Mouse (Mus musculus) embryonic facial prominence, embryonic 14.5 days (tissue): Measurements from ENCODE around the gene Rnft2. TPM values are rescaled to one million over a fixed set of nuclear protein-coding genes. Genes with fewer than 3 reads are reported as not detected.
A peak's percentile ranks its signal among the peaks of the same experiment; 100 is the strongest.

Experiments
- ATAC-seq: fragments of 200-750 bp; cut with Nextera tagmentation; 2 replicates; pipeline ENCODE4 v1.8.0; 2017; ENCODE audit warnings: low read depth, moderate number of reproducible peaks, moderate TSS enrichment
- DNase-seq: peaks from one replicate; pipeline ENCODE4 v3.0.0-alpha.2; 2015; ENCODE audit warnings: low spot score
- H3K27ac ChIP-seq: fragments of 300-500 bp; sonication (generic); replicated peaks from 2 replicates; pipeline ENCODE4 v1.5.1; 2014; ENCODE audit warnings: low read depth, mild to moderate bottlenecking, low read length, moderate library complexity
- H3K27me3 ChIP-seq: fragments of 300-500 bp; sonication (generic); replicated peaks from 2 replicates; pipeline ENCODE4 v1.6.1; 2014; ENCODE audit warnings: low read length; ENCODE audit not compliant: control insufficient read depth, insufficient read depth
- H3K36me3 ChIP-seq: fragments of 300-500 bp; sonication (generic); 2 replicates; pipeline ENCODE4 v1.6.1; 2014; ENCODE audit warnings: low read length, mixed read lengths; ENCODE audit not compliant: control insufficient read depth, insufficient read depth
- H3K4me1 ChIP-seq: fragments of 300-500 bp; sonication (generic); 2 replicates; pipeline ENCODE4 v1.6.1; 2014; ENCODE audit warnings: antibody characterized with exemption, low read length; ENCODE audit not compliant: control insufficient read depth, insufficient read depth
- H3K4me2 ChIP-seq: fragments of 300-500 bp; sonication (generic); 2 replicates; pipeline ENCODE4 v1.6.1; 2014; ENCODE audit warnings: low read depth, mild to moderate bottlenecking, low read length, moderate library complexity, mixed read lengths
- H3K4me3 ChIP-seq: fragments of 300-500 bp; sonication (generic); 2 replicates; pipeline ENCODE4 v1.5.1; 2014; ENCODE audit warnings: low read depth, mild to moderate bottlenecking, low read length
- H3K9ac ChIP-seq: fragments of 300-500 bp; sonication (generic); 2 replicates; pipeline ENCODE4 v1.6.1; 2014; ENCODE audit warnings: low read depth, mild to moderate bottlenecking, low read length, moderate library complexity, mixed read lengths
- H3K9me3 ChIP-seq: fragments of 300-500 bp; sonication (generic); 2 replicates; pipeline ENCODE4 v1.6.1; 2016; ENCODE audit warnings: low read length; ENCODE audit not compliant: control insufficient read depth
- WGBS: fragments of 180-500 bp; shearing (Covaris S2); extraction: QIAGEN DNeasy Blood & Tissue Kit; methylation state at CpG from one replicate; pipeline ENCODE4 v1.1.7; 2014; 5-methylcytosine and 5-hydroxymethylcytosine counted together
- polyA plus RNA-seq: library from polyadenylated mRNA; unstranded; fragments of >200 nt; fragmentation: Nextera tagmentation; extraction: Ambion mirVana; gene quantifications from 2 replicates; pipeline ENCODE4 v1.2.1, GENCODE M21; 2014

The Rnft2 gene
- polyA plus RNA-seq, 1 experiment from 2014 or later: 2.8 TPM

- peaks cover 61% of the 10 kb centered on the region for H3K36me3 ChIP-seq
- 86% methylated on average over 10 of the region's 10 CpGs for WGBS
- H3K27me3 ChIP-seq: no peaks in the 10 kb centered on the region
- no peak overlapping the region for H3K27ac ChIP-seq
- H3K4me2 ChIP-seq: no peak overlapping the region
- H3K4me1 ChIP-seq: no peaks in the 10 kb centered on the region
- no peaks in the 10 kb centered on the region for H3K9me3 ChIP-seq
- ATAC-seq: no peak
- H3K4me3 ChIP-seq: no peak overlapping the region
- no peak overlapping the region for H3K9ac ChIP-seq
- no peak for DNase-seq
Measured at GRCm38 (mm10) chr5:118260055-118260454, 15.1 kb upstream of the Rnft2 start.

DNA sequence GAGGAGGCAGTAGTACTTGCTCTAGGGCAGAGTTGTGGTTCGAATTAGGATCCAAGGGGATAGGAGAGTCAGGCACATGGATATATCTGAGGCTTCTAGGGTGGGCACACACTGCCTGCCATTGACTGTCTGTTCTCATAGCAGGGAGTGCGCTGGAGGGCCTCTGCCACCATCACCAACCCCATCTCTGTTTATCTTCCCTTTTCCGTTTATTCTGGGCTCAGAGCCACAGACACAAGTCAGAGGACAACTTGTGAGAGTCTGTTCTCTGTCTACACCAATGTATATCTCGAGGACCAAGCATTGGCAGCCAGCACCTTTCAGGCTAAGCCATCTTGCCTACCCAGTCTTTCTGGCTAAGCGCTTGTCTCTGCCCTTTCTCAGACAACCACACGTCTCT, 14.7 kb upstream of the Rnft2 start:
- WGBS: 90% methylated on average over 6 of the region's 6 CpGs
- Histone ChIP-seq H3K27ac (no peak overlapping the region), H3K4me2 (no peak overlapping the region), H3K36me3 (peaks cover 61% of the 10 kb centered on the region), H3K9ac (no peak overlapping the region), H3K27me3 (no peaks in the 10 kb centered on the region), H3K9me3 (no peaks in the 10 kb centered on the region), H3K4me3 (no peak overlapping the region), H3K4me1 (no peaks in the 10 kb centered on the region)
- no peak for DNase-seq
- no peak for ATAC-seq

- H3K27ac ChIP-seq: no peak overlapping the region
- no peaks in the 10 kb centered on the region for H3K9me3 ChIP-seq
- no peaks in the 10 kb centered on the region for H3K27me3 ChIP-seq
- no peak overlapping the region for H3K4me2 ChIP-seq
- no peak for ATAC-seq
- no peak for DNase-seq
- no peak overlapping the region for H3K9ac ChIP-seq
- H3K4me3 ChIP-seq: no peak overlapping the region
- H3K36me3 ChIP-seq: peaks cover 61% of the 10 kb centered on the region
- no peaks in the 10 kb centered on the region for H3K4me1 ChIP-seq
- 59% methylated on average over 5 of the region's 6 CpGs for WGBS
Measured at GRCm38 (mm10) chr5:118259152-118259551, 14.2 kb upstream of the Rnft2 start.

- H3K36me3 ChIP-seq: peaks cover 55% of the 10 kb centered on the region
Measured at GRCm38 (mm10) chr5:118256981-118257380, 12.1 kb upstream of the Rnft2 start.

DNA sequence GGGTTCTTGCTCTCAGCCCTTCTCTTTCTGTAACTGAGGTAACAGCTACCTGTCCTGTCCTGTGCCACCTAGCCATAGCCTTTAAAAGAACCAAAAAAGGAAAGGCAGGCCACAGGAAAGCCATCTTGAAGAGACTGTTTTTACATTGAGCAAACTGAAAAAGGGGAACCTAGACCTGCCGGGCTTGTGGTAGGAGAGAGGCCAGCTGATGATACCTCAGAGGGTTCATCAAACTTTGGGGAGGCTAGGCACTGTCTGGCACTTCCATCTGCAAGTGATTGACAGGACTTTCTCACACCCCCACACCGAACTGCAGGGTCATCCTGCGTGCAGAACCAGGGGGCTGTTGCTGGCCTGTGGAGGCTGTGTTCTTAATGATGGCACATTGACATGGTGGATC, 8.6 kb upstream of the Rnft2 start:
- ATAC-seq (no peak), DNase-seq (no peak)
- Histone ChIP-seq H3K4me1 (no peaks in the 10 kb centered on the region), H3K27me3 (no peaks in the 10 kb centered on the region), H3K4me3 (no peak overlapping the region), H3K9me3 (no peaks in the 10 kb centered on the region), H3K9ac (no peak overlapping the region), H3K36me3 (peaks cover 28% of the 10 kb centered on the region), H3K4me2 (no peak overlapping the region), H3K27ac (no peak overlapping the region)
- 57% methylated on average over 3 of the region's 3 CpGs for WGBS

More at GRCm38 (mm10) chr5:118256981-118257380, 12.1 kb upstream of the Rnft2 start:
- WGBS: 91% methylated on average over 4 of the region's 4 CpGs
- H3K27me3 ChIP-seq: no peaks in the 10 kb centered on the region
- DNase-seq (no peak), ATAC-seq (no peak)
- H3K4me1 ChIP-seq: no peaks in the 10 kb centered on the region
- no peak overlapping the region for H3K4me2 ChIP-seq
- no peaks in the 10 kb centered on the region for H3K9me3 ChIP-seq
- no peak overlapping the region for H3K27ac ChIP-seq
- H3K9ac ChIP-seq: no peak overlapping the region
- no peak overlapping the region for H3K4me3 ChIP-seq

DNA sequence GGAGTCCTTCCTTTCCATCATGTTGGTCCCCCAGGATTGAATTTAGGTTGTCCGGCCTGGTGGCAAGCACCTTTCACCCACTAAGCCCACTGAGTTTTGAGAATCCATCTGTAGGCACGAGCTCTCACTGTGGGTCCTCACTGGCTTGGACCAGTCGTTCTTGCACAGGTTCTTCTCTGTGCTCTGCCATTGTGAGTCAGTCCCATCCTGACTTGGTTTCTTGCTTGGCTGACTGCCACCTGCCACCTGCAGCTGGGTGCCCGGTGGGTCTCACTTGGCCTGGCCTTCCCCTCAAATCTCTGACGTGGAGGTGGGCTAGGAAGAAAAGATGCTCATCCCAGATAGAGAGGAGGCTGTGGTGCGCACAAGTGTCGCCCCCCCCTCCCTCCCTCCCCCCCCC, 6.1 kb upstream of the Rnft2 start:
- Histone ChIP-seq H3K27ac (no peak overlapping the region), H3K4me3 (no peak overlapping the region), H3K4me2 (no peak overlapping the region), H3K36me3 (peaks cover 13% of the 10 kb centered on the region; the same call in 1 of the 2 replicates), H3K27me3 (no peaks in the 10 kb centered on the region), H3K9ac (no peak overlapping the region), H3K4me1 (peaks cover 14% of the 10 kb centered on the region), H3K9me3 (no peaks in the 10 kb centered on the region)
- 93% methylated on average over 5 of the region's 7 CpGs for WGBS
- DNase-seq (no peak), ATAC-seq (no peak)

DNA sequence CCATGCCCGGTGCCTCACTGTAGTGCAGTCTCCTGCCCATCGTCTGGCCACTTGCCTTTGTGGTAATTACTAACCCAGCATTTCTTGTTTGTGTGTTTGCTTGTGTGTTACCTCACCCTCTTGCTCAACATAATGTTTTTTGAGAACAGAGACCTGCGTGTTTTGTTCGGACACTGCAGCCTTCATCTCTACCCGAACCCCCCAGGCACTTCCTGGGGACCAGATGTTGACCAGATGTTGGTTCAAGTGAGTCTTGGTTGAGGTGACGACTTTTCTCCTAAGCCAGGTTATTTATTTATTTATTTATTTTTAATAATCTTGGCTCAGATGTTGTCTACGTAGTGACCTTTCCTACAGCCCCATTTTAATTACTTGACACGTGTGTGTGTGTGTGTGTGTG, 2.5 kb upstream of the Rnft2 start:
- Histone ChIP-seq H3K9me3 (no peaks in the 10 kb centered on the region), H3K27ac (no peak overlapping the region), H3K36me3 (peaks cover 13% of the 10 kb centered on the region; the same call in 1 of the 2 replicates), H3K4me2 (no peak overlapping the region), H3K9ac (no peak overlapping the region), H3K27me3 (no peaks in the 10 kb centered on the region), H3K4me1 (peaks cover 23% of the 10 kb centered on the region), H3K4me3 (no peak overlapping the region)
- DNase-seq (no peak), ATAC-seq (no peak)
- WGBS: 50% methylated on average over 8 of the region's 8 CpGs

- DNase-seq: no peak
- WGBS: 4% methylated on average over 15 of the region's 15 CpGs
- peaks cover 21% of the 10 kb centered on the region; the same call in 1 of the 2 replicates for H3K36me3 ChIP-seq
- H3K27me3 ChIP-seq: no peaks in the 10 kb centered on the region
- H3K4me3 ChIP-seq: peak overlapping the region; percentile 65
- H3K4me1 ChIP-seq: peaks cover 23% of the 10 kb centered on the region
- peak overlapping the region; percentile 84 for H3K27ac ChIP-seq
- peak overlapping the region; percentile 60 for H3K4me2 ChIP-seq
- ATAC-seq: no peak
- no peaks in the 10 kb centered on the region for H3K9me3 ChIP-seq
- H3K9ac ChIP-seq: peak overlapping the region; percentile 76
Measured at GRCm38 (mm10) chr5:118245606-118246308, 841 bp upstream of the Rnft2 start.

GRCm38 (mm10) chr5:118239671-118240070, 5.2 kb downstream of the Rnft2 start:
- WGBS: 84% methylated on average over 12 of the region's 12 CpGs
- no peak for ATAC-seq
- H3K27me3 ChIP-seq: no peaks in the 10 kb centered on the region

More at GRCm38 (mm10) chr5:118239671-118240070, 5.2 kb downstream of the Rnft2 start:
- no peak for DNase-seq
- no peak overlapping the region for H3K4me2 ChIP-seq
- no peak overlapping the region for H3K27ac ChIP-seq
- no peaks in the 10 kb centered on the region for H3K9me3 ChIP-seq
- H3K4me1 ChIP-seq: peaks cover 6% of the 10 kb centered on the region
- peaks cover 18% of the 10 kb centered on the region; the same call in 1 of the 2 replicates for H3K36me3 ChIP-seq
- H3K4me3 ChIP-seq: no peak overlapping the region
- no peak overlapping the region for H3K9ac ChIP-seq
